Mouse (Mus musculus) liver, postnatal 0 days (tissue): ENCODE measurements at regions not wholly inside any gene's neighbourhood (a gene's known extent, or its start where the extent isn't known, plus 50 kb on each side); places are given as distances from the start of the nearest gene placed in this dataset.

ENCODE experiments used
- CTCF ChIP-seq: sonication (generic); IDR thresholded peaks from 2 replicates; pipeline ENCODE4 v1.5.1; 2016; ENCODE audit warnings: antibody characterized with exemption, low read depth
- EP300 ChIP-seq: IDR thresholded peaks from 2 replicates; pipeline ENCODE4 v1.6.1; 2016; ENCODE audit warnings: antibody characterized with exemption, low read depth, mild to moderate bottlenecking

- no peak for TF ChIP-seq CTCF
- no peak for TF ChIP-seq EP300
Measured at GRCm38 (mm10) chr3:42590126-42590525, 847.7 kb downstream of the D3Ertd751e start.
